In genomic region chr5:136303409-136303983, GRCm38 (mm10) we compare ENCODE assay signal across 13 mouse cellular contexts. TPM values are rescaled to one million over a fixed set of nuclear protein-coding genes. Genes with fewer than 3 reads are reported as not detected.
DNase-seq lines count a peak whose midpoint lies in the region; ATAC-seq and TF ChIP-seq lines count a peak whose summit lies in the region.
"Had no signal": no experiment of that assay in that cellular context is flagged by ENCODE, and none has a peak within 500 bp of the region (broad histone marks: within the 10 kb centered on the region; RNA-seq: fewer than 3 reads in every experiment).

No protein-coding gene starts in this region.

- 0 out of 2 replicates have a peak, but pooled peaks have one; percentile 29 for ATAC-seq in hindbrain, postnatal 0 days
- no peak for ATAC-seq in hindbrain, embryonic 14.5 days (ENCODE audit: low FRiP score)
- no peak for ATAC-seq in midbrain, embryonic 12.5 days (ENCODE audit: low FRiP score, low read depth)
- no peak for ATAC-seq in midbrain, embryonic 15.5 days (replicated peaks)
- ATAC-seq in megakaryocyte progenitor cell, adult 5-6 weeks (replicated peaks; ENCODE audit: poor library complexity) = no peak

- WGBS in hindbrain, postnatal 0 days = 74% methylated on average over 19 of the region's 19 CpGs
- WGBS in hindbrain, embryonic 14.5 days = 82% methylated on average over 19 of the region's 19 CpGs
- WGBS in midbrain, embryonic 12.5 days = 86% methylated on average over 19 of the region's 19 CpGs
- WGBS in midbrain, embryonic 15.5 days = 80% methylated on average over 19 of the region's 19 CpGs

- H3K4me2 ChIP-seq in hindbrain, postnatal 0 days (ENCODE audit: low read depth, low read length) = no peak overlapping the region
- no peak overlapping the region for H3K4me2 ChIP-seq in hindbrain, embryonic 14.5 days (replicated peaks)
- no peak overlapping the region for H3K4me2 ChIP-seq in midbrain, embryonic 12.5 days (replicated peaks)
- H3K4me2 ChIP-seq in midbrain, embryonic 15.5 days = no peak overlapping the region
- H3K4me2 ChIP-seq: embryonic facial prominence, embryonic 13.5 days; liver, embryonic 13.5 days; neural tube, embryonic 13.5 days had no signal

- no peak overlapping the region for H3K27ac ChIP-seq in hindbrain, postnatal 0 days
- H3K27ac ChIP-seq in hindbrain, embryonic 14.5 days = no peak overlapping the region
- H3K27ac ChIP-seq in midbrain, embryonic 12.5 days (replicated peaks) = 0 out of 2 replicates have a peak overlapping the region, but pooled peaks have one; percentile 2
- no peak overlapping the region for H3K27ac ChIP-seq in midbrain, embryonic 15.5 days
- H3K27ac ChIP-seq: embryonic facial prominence, embryonic 13.5 days; liver, embryonic 13.5 days; neural tube, embryonic 13.5 days had no signal

- no peaks in the 10 kb centered on the region for H3K9me3 ChIP-seq in hindbrain, postnatal 0 days (ENCODE audit: low read length)
- no peaks in the 10 kb centered on the region for H3K9me3 ChIP-seq in hindbrain, embryonic 14.5 days (ENCODE audit: control insufficient read depth, low read length)
- H3K9me3 ChIP-seq in midbrain, embryonic 12.5 days = no peaks in the 10 kb centered on the region
- no peaks in the 10 kb centered on the region for H3K9me3 ChIP-seq in midbrain, embryonic 15.5 days
- H3K9me3 ChIP-seq: embryonic facial prominence, embryonic 13.5 days; liver, embryonic 13.5 days; neural tube, embryonic 13.5 days had no signal

- DNase-seq in hindbrain, postnatal 0 days (ENCODE audit: low spot score) = peak; percentile 60
- DNase-seq in hindbrain, embryonic 14.5 days (ENCODE audit: low spot score) = no peak
- peak; percentile 58 for DNase-seq in brain, embryonic 18.5 days (ENCODE audit: low read depth, low spot score)
- DNase-seq in lung, postnatal 14 days = peak; percentile 42
- no peak for DNase-seq in MN1 (ENCODE audit: low spot score)
- DNase-seq: cerebellum, adult 11 months; liver, embryonic 13.5 days; thymus, postnatal 4 days had no signal

- H3K36me3 ChIP-seq in hindbrain, postnatal 0 days (ENCODE audit: insufficient read depth, low read length) = peaks cover 55% of the 10 kb centered on the region
- peaks cover 92% of the 10 kb centered on the region for H3K36me3 ChIP-seq in hindbrain, embryonic 14.5 days (replicated peaks; ENCODE audit: control insufficient read depth, insufficient read depth)
- peaks cover 95% of the 10 kb centered on the region for H3K36me3 ChIP-seq in midbrain, embryonic 12.5 days
- H3K36me3 ChIP-seq in midbrain, embryonic 15.5 days (replicated peaks) = peaks cover 31% of the 10 kb centered on the region

- no peak overlapping the region for H3K9ac ChIP-seq in hindbrain, postnatal 0 days (replicated peaks; ENCODE audit: low read length)
- no peak overlapping the region for H3K9ac ChIP-seq in hindbrain, embryonic 14.5 days
- H3K9ac ChIP-seq in midbrain, embryonic 12.5 days (replicated peaks) = no peak overlapping the region
- H3K9ac ChIP-seq in midbrain, embryonic 15.5 days = no peak overlapping the region
- H3K9ac ChIP-seq: embryonic facial prominence, embryonic 13.5 days; liver, embryonic 13.5 days; neural tube, embryonic 13.5 days had no signal

- H3K27me3 ChIP-seq in hindbrain, postnatal 0 days (ENCODE audit: insufficient read depth, low read length) = no peaks in the 10 kb centered on the region
- H3K27me3 ChIP-seq in hindbrain, embryonic 14.5 days (ENCODE audit: control insufficient read depth, insufficient read depth, low read length) = no peaks in the 10 kb centered on the region
- H3K27me3 ChIP-seq in midbrain, embryonic 12.5 days = no peaks in the 10 kb centered on the region
- H3K27me3 ChIP-seq in midbrain, embryonic 15.5 days (replicated peaks) = no peaks in the 10 kb centered on the region
- H3K27me3 ChIP-seq: embryonic facial prominence, embryonic 13.5 days; liver, embryonic 13.5 days; neural tube, embryonic 13.5 days had no signal

- no peaks in the 10 kb centered on the region for H3K4me1 ChIP-seq in hindbrain, postnatal 0 days (ENCODE audit: insufficient read depth, low read length)
- H3K4me1 ChIP-seq in hindbrain, embryonic 14.5 days (replicated peaks; ENCODE audit: control insufficient read depth, insufficient read depth, low read length) = 0 out of 2 replicates have a peak, but pooled peaks cover 3% of the 10 kb centered on the region
- H3K4me1 ChIP-seq in midbrain, embryonic 12.5 days = peaks cover 9% of the 10 kb centered on the region; the same call in 1 of the 2 replicates
- peaks cover 3% of the 10 kb centered on the region; the same call in 1 of the 2 replicates for H3K4me1 ChIP-seq in midbrain, embryonic 15.5 days
- H3K4me1 ChIP-seq: embryonic facial prominence, embryonic 13.5 days; liver, embryonic 13.5 days had no signal

- no peak for TF ChIP-seq CTCF in hindbrain, postnatal 0 days (IDR thresholded peaks at IDR 0.05; ENCODE audit: low read depth)

- H3K4me3 ChIP-seq in hindbrain, postnatal 0 days (ENCODE audit: low read length) = no peak overlapping the region
- no peak overlapping the region for H3K4me3 ChIP-seq in hindbrain, embryonic 14.5 days (replicated peaks; ENCODE audit: low read length)
- no peak overlapping the region for H3K4me3 ChIP-seq in midbrain, embryonic 12.5 days
- H3K4me3 ChIP-seq in midbrain, embryonic 15.5 days = no peak overlapping the region
- H3K4me3 ChIP-seq: embryonic facial prominence, embryonic 13.5 days; liver, embryonic 13.5 days; neural tube, embryonic 13.5 days had no signal

RNA-seq across cellular contexts. Expression of gene Sh2b2, which starts 57.1 kb away (rescaled TPM):
- 41.7 and 49.6 TPM in 2 replicates for total RNA-seq in hindbrain, postnatal 0 days (2014; rRNA removed)
- polyA plus RNA-seq in hindbrain, postnatal 0 days (2015; fragmentation: Nextera tagmentation; extraction: Ambion mirVana) = 14.4 and 15.3 TPM in 2 replicates
- 24.6 and 24.8 TPM in 2 replicates for polyA plus RNA-seq in hindbrain, embryonic 14.5 days (2014; fragmentation: Nextera tagmentation; extraction: Ambion mirVana)
- 20.7 and 21.3 TPM in 2 replicates for polyA plus RNA-seq in midbrain, embryonic 12.5 days (2016; fragmentation: Nextera tagmentation; extraction: Ambion mirVana)
- polyA plus RNA-seq in midbrain, embryonic 15.5 days (2015; fragmentation: Nextera tagmentation; extraction: Ambion mirVana) = 31.4 and 33.2 TPM in 2 replicates
- 27.8 and 33.0 TPM in 2 replicates for total RNA-seq in megakaryocyte progenitor cell, adult 5-6 weeks (2015)
- 12.1 TPM in 2 replicates for total RNA-seq in megakaryocyte progenitor cell, adult 5-6 weeks (2017)

Comparison
In these comparisons a context has a peak if more than half of its experiments do, and no peak if none do; other contexts are left out.
1. DNase-seq: peak in hindbrain, postnatal 0 days (single experiment), brain, embryonic 18.5 days (single experiment) and lung, postnatal 14 days (single experiment); none in hindbrain, embryonic 14.5 days (single experiment) and MN1 (single experiment).